Mouse (Mus musculus) gastrocnemius, postnatal 4 days (tissue): ENCODE measurements around the gene Pip5k1c. TPM values are rescaled to one million over a fixed set of nuclear protein-coding genes. Genes with fewer than 3 reads are reported as not detected.

ENCODE experiments used
- DNase-seq, 2 experiments: peaks; one replicate each; pipeline ENCODE4 v3.0.0; 2021 to 2022; ENCODE audit warnings: low spot score in 2 of 2, mixed read lengths in 2 of 2
- long read RNA-seq, 2 experiments: library from polyadenylated mRNA; stranded (forward); transcript quantifications; one replicate each; pipeline ENCODE4 v2.0.0; 2021
- total RNA-seq, 2 experiments: library from RNA; stranded (reverse); gene quantifications; 2 replicates each; pipeline ENCODE4 v1.2.3; 2021

Gene Pip5k1c
- total RNA-seq, result 10 to 100 TPM; 35.8 TPM
- long read RNA-seq, experiment 1, full-length matches to known transcripts, result 15 of 33 reads
- long read RNA-seq, experiment 1, partial matches to known transcripts, result 11 of 33 reads
- long read RNA-seq, experiment 1, other reads (novel, unspliced or antisense), result 7 of 33 reads
- long read RNA-seq, experiment 2, full-length matches to known transcripts, result 43 of 68 reads
- long read RNA-seq, experiment 2, partial matches to known transcripts, result 18 of 68 reads
- long read RNA-seq, experiment 2, other reads (novel, unspliced or antisense), result 7 of 68 reads

DNA sequence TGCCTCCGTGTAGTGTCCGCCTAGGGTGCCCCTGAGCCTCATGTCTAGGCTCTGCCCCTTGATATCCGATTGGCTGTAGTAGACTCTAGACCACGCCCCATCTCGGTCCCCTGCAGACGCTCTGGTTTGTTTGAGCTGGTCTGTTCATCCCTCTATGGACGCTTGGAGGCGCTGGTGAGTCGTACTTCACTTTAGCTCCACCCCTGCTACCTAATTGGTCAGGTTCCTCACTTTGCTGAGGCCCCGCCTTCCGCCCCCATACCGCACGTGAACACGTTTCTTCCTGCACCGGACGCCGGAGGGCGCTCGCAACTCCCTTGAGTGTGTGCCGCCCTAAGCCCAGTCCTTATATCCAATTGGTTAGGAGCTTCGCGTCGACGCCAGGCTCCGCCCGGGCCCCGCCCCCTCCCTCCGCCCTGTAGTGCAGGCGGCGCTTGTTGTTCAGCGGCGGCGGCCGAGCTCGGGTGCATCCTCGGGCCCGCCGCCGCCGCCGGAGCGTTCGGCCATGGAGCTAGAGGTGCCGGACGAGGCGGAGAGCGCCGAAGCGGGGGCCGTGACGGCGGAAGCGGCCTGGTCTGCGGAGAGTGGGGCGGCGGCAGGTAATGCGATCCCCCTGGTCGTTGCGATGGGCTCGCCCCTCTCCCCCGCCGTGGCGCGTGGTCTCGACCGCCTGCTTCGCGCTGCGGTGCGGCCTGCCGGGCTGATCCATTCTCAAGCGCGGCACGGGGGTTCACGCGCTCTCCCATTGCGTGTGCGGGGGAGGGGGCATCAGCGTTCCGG, at the start of gene Pip5k1c:
TSS of gene Pip5k1c (plus strand) at position 410 of the 780 bp plus-strand sequence.
- peak; percentile 97 to 98 for DNase-seq

DNA sequence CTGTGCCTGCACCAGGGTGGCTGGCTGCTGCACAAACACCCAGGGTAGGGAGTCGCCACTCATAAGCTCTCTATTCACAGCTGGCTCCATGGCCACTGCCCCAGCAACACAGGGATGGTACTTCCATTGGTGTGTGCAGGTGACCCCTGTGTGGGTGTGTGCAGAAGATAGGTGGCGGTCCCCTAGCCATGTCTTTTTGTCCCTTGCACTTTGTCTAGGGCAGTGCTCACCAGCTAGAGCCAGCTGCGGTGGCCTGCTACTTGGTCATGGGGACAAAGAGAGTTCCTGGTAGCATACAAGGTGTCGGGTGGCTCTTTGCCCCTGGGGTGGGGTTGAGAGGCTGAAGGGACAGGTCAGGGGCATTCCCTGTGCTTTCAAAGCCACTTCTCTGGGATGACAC, 48.6 kb upstream of the Pip5k1c start:
- DNase-seq, result no peak

DNA sequence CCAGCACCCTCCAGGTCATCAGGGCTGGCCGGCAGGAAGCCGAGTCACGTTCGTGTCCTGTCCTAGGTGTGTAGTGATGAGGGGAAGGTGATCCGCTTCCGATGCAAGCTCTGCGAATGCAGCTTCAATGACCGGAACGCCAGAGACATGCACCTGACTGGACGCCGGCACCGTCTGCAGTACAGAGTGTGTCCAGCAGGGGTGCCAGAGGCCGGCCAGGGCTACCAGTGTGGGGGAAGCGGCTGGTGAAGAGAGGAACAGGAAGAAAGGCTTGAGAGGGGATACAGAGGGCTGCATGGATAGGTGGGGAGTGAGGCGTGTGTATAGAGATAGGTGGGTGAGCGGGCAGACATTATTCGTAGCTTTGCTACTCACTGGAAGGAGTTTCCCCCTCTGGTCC, 48.2 kb upstream of the Pip5k1c start:
- DNase-seq, result peak; percentile 68 to 77

DNA sequence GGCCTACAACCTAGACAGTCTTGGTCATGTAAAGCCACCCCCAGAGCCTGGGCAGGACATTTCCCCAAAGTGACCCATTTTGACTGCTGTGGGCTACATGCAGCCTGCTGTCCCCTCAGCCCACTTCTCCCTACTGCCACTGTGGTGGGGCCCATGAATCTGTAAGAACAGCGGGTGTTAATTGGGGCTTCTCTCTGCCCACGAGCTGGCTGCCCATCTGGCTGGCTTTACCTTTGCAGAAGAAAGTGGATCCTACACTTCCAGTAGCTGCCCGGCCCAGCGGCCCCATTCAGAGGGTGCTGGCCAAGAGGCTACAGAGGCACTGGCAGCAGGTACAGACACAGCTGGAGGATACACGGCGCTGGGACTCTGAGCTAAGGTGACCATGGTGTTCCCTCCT, 47.6 kb upstream of the Pip5k1c start:
- no peak for DNase-seq

DNA sequence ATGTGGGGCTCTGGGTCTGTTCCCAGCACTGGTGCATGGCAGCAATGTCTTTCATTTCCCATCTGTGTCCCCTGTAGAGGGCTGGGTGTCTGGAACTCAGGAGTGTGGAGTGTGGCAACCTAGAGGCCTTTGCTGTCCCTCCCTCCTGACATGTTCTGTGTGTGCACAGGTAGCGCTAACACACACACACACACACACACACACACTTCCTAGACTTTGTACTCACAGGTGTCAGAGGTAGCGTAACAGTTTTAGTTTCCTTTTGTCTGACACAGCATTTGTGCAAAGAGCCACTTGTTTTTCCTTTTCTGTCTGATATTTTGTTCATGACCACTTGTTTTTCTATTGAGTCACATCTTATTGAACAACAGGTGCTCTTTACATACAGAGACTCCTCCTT, 45.0 kb upstream of the Pip5k1c start:
- no peak for DNase-seq

DNA sequence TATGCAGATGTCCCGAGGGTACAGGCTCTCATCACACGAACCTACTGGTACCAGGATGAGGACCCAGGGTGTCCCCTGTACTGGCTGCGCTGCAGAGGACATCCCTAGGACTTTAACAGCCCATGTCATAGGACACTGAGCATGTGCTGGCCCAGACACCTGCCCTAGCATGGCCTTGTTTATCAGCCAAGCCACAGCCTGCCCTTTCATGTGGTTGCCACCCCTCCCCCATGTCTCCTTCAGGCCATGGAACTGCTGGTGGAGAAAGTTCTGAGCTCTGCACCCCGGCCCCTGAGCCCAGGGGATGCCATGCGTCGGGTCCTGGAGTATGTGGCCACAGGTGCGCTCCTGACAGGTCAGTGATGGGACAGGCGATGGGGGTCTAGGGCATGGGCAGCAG, 43.3 kb upstream of the Pip5k1c start:
- no peak for DNase-seq

DNA sequence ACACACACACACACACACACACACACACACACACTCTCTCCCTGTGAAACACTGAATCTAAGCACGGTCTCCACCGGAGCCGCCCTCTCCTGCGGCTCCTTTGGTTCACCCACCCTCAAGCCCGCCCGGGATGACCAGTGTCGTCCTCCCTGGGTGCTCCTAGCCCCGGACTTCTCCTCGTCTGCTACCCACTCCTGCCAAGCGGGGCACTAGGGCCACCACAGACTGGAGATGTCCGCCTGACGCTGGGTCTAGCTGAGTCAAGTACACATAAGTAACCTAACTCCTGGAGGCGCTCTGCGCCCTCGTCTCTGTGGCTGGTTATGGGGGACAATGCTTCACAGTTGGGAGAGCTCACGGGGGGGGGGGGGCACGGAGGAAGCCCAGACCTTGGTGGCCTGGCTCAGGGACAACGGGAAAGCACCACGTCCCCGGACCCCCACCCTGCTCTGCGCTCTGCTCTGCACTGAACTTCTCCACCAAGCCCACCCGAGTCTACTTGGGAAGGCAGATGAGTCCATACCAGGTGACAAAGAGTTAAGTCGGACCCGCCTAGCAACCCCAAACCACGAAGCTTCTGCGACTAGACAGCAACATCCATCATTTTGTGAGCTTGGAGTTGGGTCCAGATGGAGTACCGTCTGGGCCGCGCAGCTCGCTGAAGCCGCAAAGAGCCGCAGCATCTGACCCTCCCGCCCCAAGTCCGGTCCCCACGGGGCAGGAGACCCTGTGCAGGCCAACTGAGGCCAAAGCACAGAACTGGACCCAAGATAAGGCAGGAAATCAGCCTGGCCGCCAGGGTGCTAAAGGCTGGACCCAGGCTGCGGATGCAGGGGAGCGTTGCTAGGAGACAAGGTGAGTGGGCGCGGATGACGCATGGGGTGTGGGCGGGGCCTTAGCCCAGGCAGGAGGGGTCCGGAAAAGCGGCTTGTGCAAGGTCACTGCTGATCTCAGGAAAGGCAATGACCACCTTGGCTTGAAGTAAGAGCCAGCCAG, 40.0 kb upstream of the Pip5k1c start, which contains the start of gene Matk:
TSS of gene Matk (plus strand) at position 512 of the 996 bp plus-strand sequence.
- DNase-seq, result no peak

DNA sequence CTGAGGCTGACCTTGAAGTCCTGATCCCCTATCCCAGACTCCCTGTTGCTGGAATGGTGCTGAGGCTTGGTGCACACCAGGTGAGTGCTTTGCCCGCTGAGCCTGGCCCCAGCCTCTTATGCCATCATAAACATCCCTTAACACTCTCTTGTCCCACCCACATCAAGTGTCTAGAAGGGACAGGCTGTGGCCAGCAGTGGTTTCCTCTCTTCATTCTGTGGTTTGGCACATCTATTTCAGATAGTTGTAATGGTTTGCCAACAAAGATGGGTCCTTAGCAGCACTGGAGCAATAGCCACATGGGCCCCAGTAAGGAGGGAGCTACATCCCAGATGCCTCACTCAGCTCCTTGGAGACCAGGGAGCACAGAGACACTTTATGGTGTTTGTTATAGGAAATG, 37.9 kb upstream of the Pip5k1c start:
- DNase-seq, result no peak

DNA sequence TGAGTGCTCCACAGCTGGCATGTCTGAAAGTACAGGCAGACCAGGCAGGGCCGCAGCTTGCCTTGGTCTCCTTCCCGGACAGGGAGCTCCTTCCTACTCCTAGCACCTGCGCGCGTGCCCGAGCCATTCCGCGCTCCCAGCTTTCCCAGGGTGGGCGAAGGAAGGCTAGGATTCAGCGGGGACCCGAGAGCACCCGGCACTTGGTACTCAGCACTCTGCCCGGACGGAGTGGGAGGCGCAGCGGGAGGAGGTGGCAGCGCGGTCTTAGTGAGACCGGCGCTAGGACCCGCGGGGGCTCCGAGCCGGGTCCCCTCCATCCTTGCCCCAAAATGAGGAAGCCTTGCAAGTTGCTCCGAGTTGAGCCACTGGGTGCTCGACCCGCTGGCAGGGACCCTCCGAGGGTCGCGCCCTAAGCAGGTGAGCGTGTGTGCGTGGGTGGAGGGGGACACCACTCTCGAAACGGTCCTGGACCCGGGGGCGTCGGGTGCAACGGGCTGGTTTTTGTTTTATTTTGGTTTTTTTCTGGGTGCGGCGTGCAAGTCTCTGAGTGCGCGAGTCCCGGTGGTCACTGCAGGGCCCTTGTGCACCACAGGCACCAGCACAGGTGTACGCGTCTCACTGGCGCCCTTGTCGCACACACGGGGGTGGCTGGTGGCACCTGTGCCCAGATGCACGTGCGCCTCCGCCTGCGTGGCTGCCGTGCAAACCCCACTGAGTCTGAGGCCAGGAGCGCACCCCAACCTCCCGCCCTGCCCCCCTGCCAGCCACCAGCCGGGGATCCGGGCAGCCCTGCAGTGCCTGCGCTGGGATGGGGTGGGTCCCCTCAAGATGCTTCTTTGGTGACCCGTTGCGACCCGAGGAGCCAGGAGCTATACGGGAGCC, 35.4 kb upstream of the Pip5k1c start:
- no peak for DNase-seq

DNA sequence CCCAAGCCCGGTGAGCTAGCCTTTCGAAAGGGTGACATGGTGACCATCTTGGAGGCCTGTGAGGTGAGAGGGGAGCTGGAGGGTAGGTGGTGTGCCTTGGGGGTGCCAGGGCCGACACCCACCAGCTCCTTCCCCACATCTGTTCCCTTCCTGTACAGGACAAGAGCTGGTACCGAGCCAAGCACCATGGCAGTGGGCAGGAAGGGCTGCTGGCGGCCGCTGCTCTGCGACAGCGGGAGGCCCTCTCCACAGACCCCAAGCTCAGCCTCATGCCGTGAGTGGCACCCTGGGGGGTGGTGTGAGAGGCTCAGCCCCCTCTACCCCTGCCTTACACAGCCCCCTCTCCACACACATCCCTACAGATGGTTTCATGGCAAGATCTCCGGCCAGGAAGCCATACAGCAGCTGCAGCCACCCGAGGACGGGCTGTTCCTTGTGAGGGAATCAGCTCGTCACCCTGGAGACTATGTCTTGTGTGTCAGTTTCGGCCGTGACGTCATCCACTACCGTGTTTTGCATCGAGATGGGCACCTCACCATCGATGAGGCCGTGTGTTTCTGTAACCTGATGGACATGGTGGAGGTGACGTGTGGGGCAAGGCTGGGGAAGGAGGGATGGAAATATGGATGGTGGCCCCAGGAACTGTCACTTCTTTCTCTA, 33.4 kb upstream of the Pip5k1c start:
- no peak for DNase-seq

DNA sequence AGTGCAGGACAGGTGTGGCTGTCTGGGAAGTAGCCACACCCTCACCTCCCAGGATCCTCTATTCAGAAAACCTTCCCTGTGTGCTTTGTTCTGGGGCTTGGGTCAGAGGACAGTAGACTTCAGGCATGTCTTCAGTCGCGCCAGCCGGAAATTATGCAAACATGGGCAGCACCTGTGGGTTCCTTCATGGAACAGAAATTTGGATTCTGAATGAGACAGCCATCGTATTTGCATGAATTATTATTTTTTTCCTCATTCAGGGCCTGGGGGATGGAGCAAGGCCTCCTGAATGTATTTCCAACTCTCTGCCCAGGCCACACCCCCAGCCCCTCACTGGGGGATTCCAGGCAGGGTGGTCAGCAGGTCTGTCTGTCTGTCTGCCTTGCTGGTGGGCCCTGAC, 31.7 kb upstream of the Pip5k1c start:
- DNase-seq, result no peak

DNA sequence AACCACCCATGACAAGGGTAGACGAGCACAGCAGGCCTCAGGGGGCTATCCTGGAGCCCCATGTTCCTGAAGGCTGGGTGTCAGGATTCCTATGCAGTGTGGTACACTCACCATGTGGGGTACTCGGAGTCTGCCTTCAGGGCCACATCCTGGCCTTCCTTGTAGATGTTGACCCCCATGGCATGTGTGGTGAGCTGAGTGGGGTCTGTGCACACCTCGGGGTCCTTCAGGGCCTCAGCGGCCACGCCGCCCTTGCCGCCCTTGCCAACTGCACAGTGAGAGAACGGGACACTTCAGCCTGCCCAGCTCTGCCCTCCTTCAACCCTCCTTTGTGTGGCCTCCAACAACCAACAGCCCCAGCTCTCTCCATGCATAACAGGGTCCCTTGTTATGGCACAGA, 27.2 kb upstream of the Pip5k1c start:
- no peak for DNase-seq

DNA sequence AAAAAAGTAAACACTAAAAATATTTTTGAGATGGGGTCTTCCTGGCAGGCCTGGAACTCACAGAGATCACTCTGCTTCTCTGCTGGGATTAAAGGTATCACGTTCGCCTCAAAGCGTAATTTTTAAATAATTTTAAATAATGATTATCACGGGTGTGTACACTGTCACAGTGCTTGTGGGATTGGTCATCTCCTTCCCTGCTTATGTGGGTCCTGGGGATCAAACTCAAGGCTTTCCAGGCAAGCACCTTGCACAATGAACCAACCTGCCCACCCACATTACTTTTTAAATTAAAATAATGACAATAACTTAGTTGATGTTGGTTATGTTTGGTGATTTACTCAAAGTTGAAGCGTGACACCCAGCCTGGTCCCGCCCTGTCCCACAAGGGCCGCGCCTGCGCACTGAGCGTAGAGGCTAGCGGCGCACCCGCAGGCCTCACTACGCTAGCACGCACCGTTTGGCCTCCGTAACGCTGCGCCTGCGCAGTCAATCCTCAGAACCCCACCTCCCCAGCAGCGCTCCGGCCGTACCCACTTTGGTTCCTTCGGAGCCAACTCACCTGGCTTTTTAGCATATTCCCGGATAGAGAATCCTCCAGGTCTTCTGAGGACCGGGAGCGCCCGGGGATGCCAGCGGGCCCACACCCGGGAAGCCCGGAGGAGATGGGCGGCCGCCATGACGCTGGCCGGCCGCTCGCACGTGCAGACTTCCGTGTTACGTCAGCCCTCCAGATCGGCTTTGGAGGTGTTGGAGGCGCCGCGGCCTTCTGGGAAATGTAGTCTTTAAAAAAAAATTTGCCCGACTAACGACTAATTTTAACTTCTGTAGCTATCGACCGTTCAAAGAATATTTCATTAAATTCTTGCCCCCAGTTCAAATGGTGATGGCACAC, 26.3 kb upstream of the Pip5k1c start, which contains the start of the genes Mrpl54 and Apba3:
TSS of gene Mrpl54 (minus strand) at position 724 of the 895 bp plus-strand sequence.
TSS of gene Apba3 (plus strand) at position 750 of the 895 bp plus-strand sequence.
- DNase-seq, result peak; percentile 95 to 98

DNA sequence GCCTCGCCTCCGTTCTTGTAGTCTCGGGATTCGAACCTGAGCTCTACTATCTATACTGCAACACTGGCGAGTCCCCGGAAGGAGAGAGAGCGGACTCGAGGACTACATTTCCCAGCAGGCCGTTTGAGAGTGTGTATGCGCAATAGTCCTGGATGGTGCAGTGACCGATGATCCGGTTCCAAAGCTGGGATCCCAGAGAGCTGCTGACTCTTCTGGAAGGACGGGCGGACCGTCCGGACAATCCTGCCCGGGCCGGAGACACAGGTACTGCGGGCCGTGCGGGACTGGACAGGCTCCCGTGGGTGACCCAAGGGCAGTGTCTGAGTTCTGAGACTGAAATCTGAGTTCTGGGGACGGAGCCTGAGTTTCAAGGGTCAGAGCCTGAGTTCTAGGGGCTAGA, 24.7 kb upstream of the Pip5k1c start:
- peak in 1 of 2 experiments; percentile 80 for DNase-seq

DNA sequence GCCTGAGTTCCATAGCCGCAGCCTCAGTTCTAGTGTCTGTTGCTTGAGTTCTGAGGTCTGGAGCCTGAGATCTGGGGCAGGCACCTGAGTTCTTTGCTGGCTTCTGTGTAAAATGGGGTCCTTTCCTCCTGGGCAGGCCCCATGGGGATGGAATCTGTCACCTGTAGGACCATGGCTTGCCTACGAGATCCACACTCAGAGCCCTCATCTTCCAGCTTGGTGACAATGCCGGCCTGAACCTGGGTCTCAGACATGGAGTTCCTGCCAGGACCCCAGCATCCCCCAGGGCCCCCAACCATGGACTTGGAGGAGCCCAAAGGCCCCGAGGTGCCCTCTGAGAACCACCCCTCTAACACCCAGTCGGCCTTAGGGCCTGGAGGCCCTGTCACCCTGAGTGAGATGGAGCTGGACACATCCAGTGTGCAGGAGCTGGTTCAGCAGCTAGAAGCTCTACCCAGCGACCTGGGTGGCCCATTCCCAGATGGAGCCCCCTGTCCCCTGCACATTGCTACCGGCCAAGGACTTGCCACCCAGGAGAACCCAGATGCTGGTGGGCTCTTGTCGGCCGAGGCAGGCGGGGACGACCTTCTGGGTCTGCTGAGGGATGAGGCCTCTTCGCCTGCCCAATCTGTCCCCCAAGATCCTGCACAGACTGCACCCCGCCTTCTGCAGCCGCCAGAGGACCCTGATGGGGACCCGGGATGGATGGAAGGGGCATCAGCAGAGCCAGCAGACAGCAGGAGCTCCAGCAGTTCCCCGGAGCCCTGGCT, 23.9 kb upstream of the Pip5k1c start:
- DNase-seq, result no peak

DNA sequence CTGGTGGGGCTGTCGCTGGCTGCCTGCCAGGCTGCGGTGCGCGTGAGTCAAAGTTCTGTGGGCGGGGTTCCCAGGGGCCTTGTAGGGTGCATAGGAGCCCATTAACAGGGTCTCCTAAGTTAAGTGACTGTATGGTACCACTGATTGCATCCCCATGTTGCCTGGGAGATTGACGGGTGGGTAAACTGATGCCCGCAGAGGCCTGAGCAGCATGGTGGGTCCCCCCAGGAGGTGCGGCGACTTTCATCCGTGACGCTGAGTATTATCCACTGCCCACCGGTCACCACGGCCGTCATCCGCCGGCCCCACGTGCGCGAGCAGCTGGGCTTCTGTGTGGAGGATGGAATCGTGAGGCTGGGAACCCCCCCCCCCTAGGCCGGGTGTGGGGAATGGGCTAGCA, 20.4 kb upstream of the Pip5k1c start:
- DNase-seq, result no peak

DNA sequence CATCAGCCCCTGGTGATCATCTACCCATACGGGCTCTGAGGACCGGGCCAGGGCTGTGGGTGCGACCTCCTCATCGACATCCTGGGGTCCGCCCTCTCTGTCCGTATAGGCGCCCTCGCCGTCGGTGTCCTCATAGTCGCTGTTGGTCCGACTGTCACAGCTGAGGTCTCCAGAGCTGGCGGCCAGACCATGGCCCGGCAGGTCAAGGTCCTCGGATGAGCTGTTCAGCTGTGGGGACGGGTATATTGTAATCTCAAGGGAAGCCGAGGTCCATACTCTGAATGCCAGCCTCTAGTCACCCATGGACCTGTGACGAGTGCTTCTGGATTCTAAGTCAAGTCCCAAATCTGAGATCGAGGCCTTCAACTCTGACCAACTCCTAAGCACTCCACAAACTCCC, 18.9 kb upstream of the Pip5k1c start:
- no peak for DNase-seq

DNA sequence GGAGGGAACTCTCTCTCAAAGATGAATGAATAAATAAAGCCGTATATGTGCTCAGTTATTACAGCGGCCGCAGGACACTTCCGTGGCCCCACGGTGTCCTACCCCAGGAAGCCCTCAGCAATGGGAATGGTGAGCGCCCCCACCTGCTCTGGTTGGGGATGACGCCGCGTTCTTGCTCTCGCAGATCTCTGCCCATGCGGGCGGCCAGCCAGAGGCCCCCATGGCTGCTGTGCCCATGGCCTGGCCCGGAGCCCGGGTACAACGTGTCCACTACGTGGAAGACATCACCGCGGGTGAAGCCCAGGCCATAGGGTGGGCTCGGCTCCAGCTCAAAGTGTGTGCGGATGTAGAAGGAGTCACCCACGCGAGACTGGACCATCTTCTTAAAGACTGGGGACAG, 15.1 kb upstream of the Pip5k1c start:
- no peak for DNase-seq
